Mouse (Mus musculus) granulocyte monocyte progenitor cell, adult 5-6 weeks (primary cell): Measurements from ENCODE around the gene Il31. TPM values are rescaled to one million over a fixed set of nuclear protein-coding genes. Genes with fewer than 3 reads are reported as not detected.

Source experiments
- ATAC-seq: replicated peaks from 2 replicates; pipeline ENCODE4 v1.8.0; 2016; ENCODE audit warnings: mild to moderate bottlenecking, moderate TSS enrichment, inconsistent platforms; ENCODE audit not compliant: poor library complexity, severe bottlenecking
- total RNA-seq, 2 experiments: library from RNA; stranded (forward) in 1 of 2; stranded (reverse) in 1 of 2; fragments of 200-712, 200-1000 nt in 1 of 2; fragments of >200 nt in 1 of 2; fragmentation: Nextera tagmentation in 1 of 2; gene quantifications; 2 replicates each; pipeline ENCODE4 v1.2.3; 2014 to 2017

The Il31 gene
- total RNA-seq, 2 experiments from 2014 or later = not detected

- peak; percentile 61 for ATAC-seq
These were observed 1.5 kb downstream of the Il31 start for GRCm38 (mm10) chr5:123487659-123488395.

- no peak for ATAC-seq
These were observed 15.5 kb downstream of the Il31 start for GRCm38 (mm10) chr5:123473817-123474216.

- peak; percentile 95 for ATAC-seq
These were observed 18.4 kb downstream of the Il31 start for GRCm38 (mm10) chr5:123470784-123471400.

GRCm38 (mm10) chr5:123464638-123465037, 24.7 kb downstream of the Il31 start:
- no peak for ATAC-seq

GRCm38 (mm10) chr5:123461420-123461819, 27.9 kb downstream of the Il31 start:
- ATAC-seq = no peak

GRCm38 (mm10) chr5:123451886-123452285, 37.4 kb downstream of the Il31 start:
- ATAC-seq = no peak

GRCm38 (mm10) chr5:123444849-123445334, 44.4 kb downstream of the Il31 start:
- no peak for ATAC-seq

GRCm38 (mm10) chr5:123444069-123444468, 45.2 kb downstream of the Il31 start:
- peak; percentile 65 for ATAC-seq

- no peak for ATAC-seq
These were observed 47.0 kb downstream of the Il31 start for GRCm38 (mm10) chr5:123442283-123442682.

- no peak for ATAC-seq
These were observed 48.6 kb downstream of the Il31 start for GRCm38 (mm10) chr5:123440664-123441063.

GRCm38 (mm10) chr5:123439941-123440340, 49.3 kb downstream of the Il31 start:
- ATAC-seq = no peak

GRCm38 (mm10) chr5:123439312-123439711, 50.0 kb downstream of the Il31 start:
- no peak for ATAC-seq

GRCm38 (mm10) chr5:123438381-123438780, 50.9 kb downstream of the Il31 start:
- no peak for ATAC-seq

GRCm38 (mm10) chr5:123436780-123437175, 52.5 kb downstream of the Il31 start:
- ATAC-seq = peak; percentile 73; the same call in 1 of the 2 replicates

- peak; percentile 69 for ATAC-seq
These were observed 53.1 kb downstream of the Il31 start for GRCm38 (mm10) chr5:123436071-123436779.

- no peak for ATAC-seq
These were observed 56.9 kb downstream of the Il31 start for GRCm38 (mm10) chr5:123432305-123432874.

- ATAC-seq = no peak
These were observed 57.6 kb downstream of the Il31 start for GRCm38 (mm10) chr5:123431524-123432304.
